Mouse (Mus musculus): Measurements from ENCODE around the gene Olfr346. TPM values are rescaled to one million over a fixed set of nuclear protein-coding genes. Genes with fewer than 3 reads are reported as not detected.

The Olfr346 gene
- polyA plus RNA-seq (2015; fragmentation: Nextera tagmentation; extraction: Ambion mirVana) = not detected in 2 replicates

GRCm38 (mm10) chr2:36685488-36685887, at the start of gene Olfr346:
TSS of gene Olfr346 (plus strand) at chr2:36685788.
- Histone ChIP-seq H3K27ac (ENCODE audit: low read length) (no peak within 1 kb of the TSS), H3K4me2 (ENCODE audit: low read depth, low read length) (no peak within 1 kb of the TSS), H3K4me3 (ENCODE audit: low read length) (no peak within 1 kb of the TSS), H3K9ac (ENCODE audit: low read depth, low read length) (no peak within 1 kb of the TSS), H3K4me1 (ENCODE audit: control insufficient read depth, insufficient read depth, low read length) (no peaks in the 10 kb centered on the region), H3K27me3 (replicated peaks; ENCODE audit: control insufficient read depth, insufficient read depth, low read length) (no peaks in the 10 kb centered on the region), H3K9me3 (ENCODE audit: control insufficient read depth, low read length) (no peaks in the 10 kb centered on the region), H3K36me3 (ENCODE audit: control insufficient read depth, insufficient read depth, low read length) (no peaks in the 10 kb centered on the region)
- 82% methylated on average over 1 of the region's 1 CpGs for WGBS
- ATAC-seq = no peak

- Histone ChIP-seq H3K9ac (ENCODE audit: low read depth, low read length) (no peak within 1 kb of the TSS), H3K27me3 (replicated peaks; ENCODE audit: control insufficient read depth, insufficient read depth, low read length) (no peaks in the 10 kb centered on the region), H3K4me1 (ENCODE audit: control insufficient read depth, insufficient read depth, low read length) (no peaks in the 10 kb centered on the region), H3K27ac (ENCODE audit: low read length) (no peak within 1 kb of the TSS), H3K36me3 (ENCODE audit: control insufficient read depth, insufficient read depth, low read length) (no peaks in the 10 kb centered on the region), H3K4me3 (ENCODE audit: low read length) (no peak within 1 kb of the TSS), H3K4me2 (ENCODE audit: low read depth, low read length) (no peak within 1 kb of the TSS), H3K9me3 (ENCODE audit: control insufficient read depth, low read length) (0 out of 2 replicates have a peak, but pooled peaks cover 2% of the 10 kb centered on the region)
- no peak for ATAC-seq
- 56% methylated on average over 1 of the region's 1 CpGs for WGBS
These were observed 45.8 kb upstream of the Olfr346 start, which contains the start of gene Olfr345 for GRCm38 (mm10) chr2:36639741-36640140. TSS of gene Olfr345 (plus strand) at chr2:36640041.

GRCm38 (mm10) chr2:36731602-36732001, 46.0 kb downstream of the Olfr346 start, which contains the start of gene Olfr347:
TSS of gene Olfr347 (plus strand) at chr2:36731902.
- Histone ChIP-seq H3K4me3 (ENCODE audit: low read length) (no peak within 1 kb of the TSS), H3K9me3 (ENCODE audit: control insufficient read depth, low read length) (peaks cover 3% of the 10 kb centered on the region; the same call in 1 of the 2 replicates), H3K36me3 (ENCODE audit: control insufficient read depth, insufficient read depth, low read length) (no peaks in the 10 kb centered on the region), H3K4me2 (ENCODE audit: low read depth, low read length) (no peak within 1 kb of the TSS), H3K9ac (ENCODE audit: low read depth, low read length) (no peak within 1 kb of the TSS), H3K27me3 (replicated peaks; ENCODE audit: control insufficient read depth, insufficient read depth, low read length) (no peaks in the 10 kb centered on the region), H3K27ac (ENCODE audit: low read length) (no peak within 1 kb of the TSS), H3K4me1 (ENCODE audit: control insufficient read depth, insufficient read depth, low read length) (no peaks in the 10 kb centered on the region)
- no peak for ATAC-seq

- H3K9me3 ChIP-seq (ENCODE audit: control insufficient read depth, low read length) = no peaks in the 10 kb centered on the region
- H3K9ac ChIP-seq (ENCODE audit: low read depth, low read length) = no peak overlapping the region
- no peaks in the 10 kb centered on the region for H3K27me3 ChIP-seq (replicated peaks; ENCODE audit: control insufficient read depth, insufficient read depth, low read length)
- H3K4me2 ChIP-seq (ENCODE audit: low read depth, low read length) = no peak overlapping the region
- H3K4me1 ChIP-seq (ENCODE audit: control insufficient read depth, insufficient read depth, low read length) = no peaks in the 10 kb centered on the region
- no peaks in the 10 kb centered on the region for H3K36me3 ChIP-seq (ENCODE audit: control insufficient read depth, insufficient read depth, low read length)
- 64% methylated on average over 3 of the region's 3 CpGs for WGBS
- no peak overlapping the region for H3K27ac ChIP-seq (ENCODE audit: low read length)
- no peak for ATAC-seq
- H3K4me3 ChIP-seq (ENCODE audit: low read length) = no peak overlapping the region
These were observed 50.6 kb downstream of the Olfr346 start for GRCm38 (mm10) chr2:36736226-36736625.

Other genes with a start within 250 kb of the Olfr346 start
- not detected in 2 replicates for gene Olfr340, start 233.2 kb upstream of the Olfr346 start, polyA plus RNA-seq (2015; fragmentation: Nextera tagmentation; extraction: Ambion mirVana)
- gene Olfr341, start 203.3 kb upstream of the Olfr346 start, polyA plus RNA-seq (2015; fragmentation: Nextera tagmentation; extraction: Ambion mirVana) = not detected in 2 replicates
- gene Olfr342, start 160.8 kb upstream of the Olfr346 start, polyA plus RNA-seq (2015; fragmentation: Nextera tagmentation; extraction: Ambion mirVana) = not detected in 2 replicates
- not detected in 2 replicates for gene Olfr344, start 119.1 kb upstream of the Olfr346 start, polyA plus RNA-seq (2015; fragmentation: Nextera tagmentation; extraction: Ambion mirVana)
- gene Olfr345, start 45.7 kb upstream of the Olfr346 start, polyA plus RNA-seq (2015; fragmentation: Nextera tagmentation; extraction: Ambion mirVana) = not detected in 2 replicates
- not detected in 2 replicates for gene Olfr347, start 46.1 kb downstream of the Olfr346 start, polyA plus RNA-seq (2015; fragmentation: Nextera tagmentation; extraction: Ambion mirVana)
- not detected in 2 replicates for gene Olfr348, start 98.5 kb downstream of the Olfr346 start, polyA plus RNA-seq (2015; fragmentation: Nextera tagmentation; extraction: Ambion mirVana)
- not detected in 2 replicates for gene Olfr50, start 104.8 kb downstream of the Olfr346 start, polyA plus RNA-seq (2015; fragmentation: Nextera tagmentation; extraction: Ambion mirVana)
- not detected in 2 replicates for gene Olfr3, start 131.2 kb downstream of the Olfr346 start, polyA plus RNA-seq (2015; fragmentation: Nextera tagmentation; extraction: Ambion mirVana)
- not detected in 2 replicates for gene Olfr350, start 160.5 kb downstream of the Olfr346 start, polyA plus RNA-seq (2015; fragmentation: Nextera tagmentation; extraction: Ambion mirVana)
- gene Olfr351, start 176.9 kb downstream of the Olfr346 start, polyA plus RNA-seq (2015; fragmentation: Nextera tagmentation; extraction: Ambion mirVana) = not detected in 2 replicates
- not detected in 2 replicates for gene Olfr352, start 182.7 kb downstream of the Olfr346 start, polyA plus RNA-seq (2015; fragmentation: Nextera tagmentation; extraction: Ambion mirVana)
- gene Olfr353, start 207.1 kb downstream of the Olfr346 start, polyA plus RNA-seq (2015; fragmentation: Nextera tagmentation; extraction: Ambion mirVana) = not detected in 2 replicates
- not detected in 2 replicates for gene Olfr354, start 219.9 kb downstream of the Olfr346 start, polyA plus RNA-seq (2015; fragmentation: Nextera tagmentation; extraction: Ambion mirVana)
- gene Olfr355, start 243.1 kb downstream of the Olfr346 start, polyA plus RNA-seq (2015; fragmentation: Nextera tagmentation; extraction: Ambion mirVana) = not detected in 2 replicates

Measured in intestine, embryonic 16.5 days (tissue).